Mouse (Mus musculus) urinary bladder, adult 18-20 months (tissue): ENCODE data around the gene Gna13.

Experiments
- DNase-seq, 2 experiments: peaks; one replicate each; pipeline ENCODE4 v3.0.0; 2022; ENCODE audit warnings: low spot score in 2 of 2, mixed read lengths in 2 of 2

Gna13 gene

GRCm38 (mm10) chr11:109375412-109375811, 12.8 kb downstream of the Gna13 start:
- DNase-seq = no peak

DNA sequence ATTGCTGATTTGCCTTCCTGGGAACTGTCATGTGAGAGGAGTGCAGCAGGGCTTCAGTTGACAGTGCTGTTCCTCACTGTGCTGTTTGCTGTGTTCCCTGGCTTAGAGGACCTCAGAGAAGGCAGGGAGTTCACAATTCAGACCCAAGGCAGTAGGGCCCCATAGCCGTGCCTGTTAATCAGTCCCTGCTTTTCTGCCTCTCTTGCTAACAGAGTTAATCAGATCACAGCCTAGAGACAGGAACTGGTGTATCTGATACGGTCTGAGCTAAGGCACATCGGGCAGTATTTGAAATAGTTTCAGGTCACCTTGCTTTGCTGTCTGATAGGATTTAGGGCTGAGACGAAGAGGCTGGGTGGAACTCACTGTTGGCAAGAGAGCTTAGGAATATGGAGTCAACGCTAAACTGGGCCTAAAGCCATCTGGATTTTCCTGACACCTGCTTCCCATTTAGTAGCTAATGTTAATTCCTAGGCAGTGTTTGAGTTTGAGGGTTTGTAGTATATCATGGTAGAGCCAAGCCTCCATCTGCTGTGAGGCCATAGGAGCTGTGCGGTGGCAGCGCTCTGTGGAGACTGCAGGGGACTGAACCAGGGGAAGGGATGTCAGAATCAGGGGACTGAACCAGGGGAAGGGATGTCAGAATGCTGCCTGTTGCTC, 14.0 kb downstream of the Gna13 start:
- no peak for DNase-seq

DNA sequence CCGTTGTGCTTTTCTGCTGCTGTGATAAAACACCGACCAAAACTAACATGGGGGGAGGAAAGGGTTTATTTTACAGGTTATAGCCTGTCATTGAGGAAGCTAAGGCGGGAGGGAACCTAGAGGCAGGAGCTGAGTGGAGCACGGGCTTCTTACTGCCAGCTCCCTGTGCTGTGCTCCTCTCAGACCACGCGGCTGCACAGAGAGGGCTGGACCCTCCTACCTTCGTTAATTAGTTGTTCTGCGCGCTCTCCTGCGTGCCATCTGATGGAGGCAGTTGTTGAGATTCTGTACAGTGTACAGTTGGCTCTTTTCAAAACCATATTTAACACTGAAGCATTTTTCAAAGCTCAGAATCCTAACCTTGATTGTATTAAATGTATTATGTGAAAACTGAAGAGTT, 14.8 kb downstream of the Gna13 start:
- no peak for DNase-seq

DNA sequence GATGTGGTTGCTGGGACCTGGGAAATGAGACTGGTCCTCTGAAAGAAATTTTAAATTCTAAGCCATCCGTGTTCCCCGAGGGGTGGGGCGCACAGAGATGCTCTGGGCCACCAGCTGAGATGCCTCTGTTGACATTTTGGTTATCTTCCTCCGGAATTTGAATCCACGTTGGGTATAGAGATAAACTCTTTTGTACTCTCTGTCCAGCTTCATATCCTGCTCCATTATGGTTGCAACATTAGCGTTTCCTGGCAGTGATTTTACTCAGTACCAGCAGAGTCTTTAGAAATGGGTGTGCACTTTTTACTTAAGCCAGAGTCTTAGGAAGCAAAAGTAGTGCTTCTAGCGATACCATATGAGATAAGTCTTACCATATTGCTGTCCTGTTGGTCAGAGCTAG, 15.4 kb downstream of the Gna13 start:
- no peak for DNase-seq

DNA sequence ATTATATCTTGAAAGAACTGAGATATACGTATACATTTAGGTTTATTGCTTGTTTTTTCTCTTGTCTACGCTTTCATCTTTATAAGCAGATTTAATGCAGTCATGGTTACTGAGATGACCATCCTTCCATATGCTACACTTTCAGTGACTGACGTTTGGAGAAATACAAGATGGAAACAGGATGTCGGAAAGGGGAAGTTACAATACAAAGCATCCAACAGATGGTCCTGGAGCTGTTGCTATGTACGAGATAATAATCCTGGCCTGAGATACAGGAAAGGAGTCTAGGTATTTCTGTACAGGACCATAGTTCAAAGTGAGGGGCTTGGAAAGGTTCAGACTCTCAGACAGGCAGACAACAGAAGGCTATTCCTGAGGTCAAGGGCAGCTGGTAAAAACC, 18.0 kb downstream of the Gna13 start:
- DNase-seq = no peak

DNA sequence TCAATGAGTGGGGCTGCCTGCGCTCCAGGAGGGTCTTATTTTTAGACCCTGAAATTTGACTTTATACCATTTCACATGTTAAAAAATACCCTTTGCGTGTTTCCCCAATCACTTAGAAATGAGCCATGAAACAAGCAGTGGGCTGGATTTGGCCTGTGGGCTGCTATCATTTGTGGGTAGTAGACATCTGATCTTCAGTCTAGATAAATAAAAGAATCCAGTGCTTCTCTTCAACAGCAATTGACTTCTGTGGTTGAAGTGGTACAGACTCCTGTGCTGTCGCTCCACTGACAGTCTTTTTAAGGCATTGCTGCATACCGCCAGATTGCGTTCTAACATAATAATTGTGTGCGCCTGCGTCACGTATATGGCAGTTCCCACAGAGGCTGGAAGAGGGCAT, 22.7 kb downstream of the Gna13 start:
- DNase-seq = no peak

DNA sequence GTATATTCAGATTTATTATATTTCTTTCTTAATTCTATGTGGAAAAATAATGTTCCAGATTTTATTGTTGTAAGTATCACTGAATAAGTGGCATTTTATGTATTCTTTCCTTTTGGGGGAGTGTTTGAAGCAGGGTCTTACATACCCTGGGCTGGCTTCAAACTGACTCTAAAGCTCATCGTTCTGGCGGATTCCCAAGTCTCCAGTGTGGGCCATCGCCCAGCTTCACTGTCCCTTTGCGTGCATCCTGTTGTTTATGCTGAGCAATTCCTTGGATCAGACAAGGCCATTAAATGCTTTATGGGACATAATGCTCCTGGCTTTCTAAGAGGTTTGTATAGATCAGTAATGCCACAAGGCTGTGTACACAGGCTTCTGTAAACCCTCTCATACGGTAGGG, 26.4 kb downstream of the Gna13 start:
- DNase-seq = no peak

- DNase-seq = no peak
Measured at GRCm38 (mm10) chr11:109391200-109391599, 28.6 kb downstream of the Gna13 start.

DNA sequence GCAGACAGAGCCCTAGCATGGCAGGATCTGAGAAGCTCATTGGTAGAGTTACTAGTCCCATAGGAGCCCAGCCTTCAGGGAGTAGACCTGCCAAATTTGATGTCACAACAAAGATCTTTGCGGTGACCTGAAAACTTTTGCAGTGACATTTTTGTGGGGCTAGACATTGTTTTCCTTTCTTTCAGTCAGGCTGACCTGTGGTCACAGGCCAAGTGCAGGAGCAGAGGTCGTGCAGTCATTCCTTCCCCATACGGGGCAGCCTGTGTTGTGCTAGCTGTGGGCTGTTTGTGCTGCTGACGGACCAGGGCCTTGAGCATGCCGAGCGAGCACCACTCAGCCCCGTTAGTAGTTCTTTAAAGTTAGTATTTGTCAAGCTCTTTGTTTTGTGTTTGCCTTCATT, 29.1 kb downstream of the Gna13 start:
- no peak for DNase-seq

GRCm38 (mm10) chr11:109392601-109393000, 30.0 kb downstream of the Gna13 start:
- no peak for DNase-seq

DNA sequence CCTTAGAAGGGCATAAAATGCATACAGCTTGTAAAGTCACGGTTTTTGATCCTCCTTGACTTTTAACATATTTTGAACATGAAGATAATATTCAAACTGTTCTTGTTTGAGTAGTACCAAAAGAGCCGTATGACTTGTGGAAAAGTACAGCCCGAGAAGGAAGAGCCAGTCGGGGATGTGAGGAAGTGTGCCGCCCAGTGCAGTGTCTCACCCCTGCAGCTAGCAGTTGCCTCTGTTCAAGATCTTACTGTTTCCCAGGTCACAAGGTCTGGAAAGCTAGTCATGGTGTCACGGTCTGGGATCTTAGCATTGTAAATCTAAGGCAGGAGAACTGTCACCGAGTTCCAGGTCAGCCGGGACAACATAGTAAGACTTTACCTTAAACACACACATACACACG, 32.1 kb downstream of the Gna13 start:
- DNase-seq = no peak

- DNase-seq = no peak
Measured at GRCm38 (mm10) chr11:109395291-109395690, 32.7 kb downstream of the Gna13 start.

- no peak for DNase-seq
Measured at GRCm38 (mm10) chr11:109406431-109406830, 43.8 kb downstream of the Gna13 start.

DNA sequence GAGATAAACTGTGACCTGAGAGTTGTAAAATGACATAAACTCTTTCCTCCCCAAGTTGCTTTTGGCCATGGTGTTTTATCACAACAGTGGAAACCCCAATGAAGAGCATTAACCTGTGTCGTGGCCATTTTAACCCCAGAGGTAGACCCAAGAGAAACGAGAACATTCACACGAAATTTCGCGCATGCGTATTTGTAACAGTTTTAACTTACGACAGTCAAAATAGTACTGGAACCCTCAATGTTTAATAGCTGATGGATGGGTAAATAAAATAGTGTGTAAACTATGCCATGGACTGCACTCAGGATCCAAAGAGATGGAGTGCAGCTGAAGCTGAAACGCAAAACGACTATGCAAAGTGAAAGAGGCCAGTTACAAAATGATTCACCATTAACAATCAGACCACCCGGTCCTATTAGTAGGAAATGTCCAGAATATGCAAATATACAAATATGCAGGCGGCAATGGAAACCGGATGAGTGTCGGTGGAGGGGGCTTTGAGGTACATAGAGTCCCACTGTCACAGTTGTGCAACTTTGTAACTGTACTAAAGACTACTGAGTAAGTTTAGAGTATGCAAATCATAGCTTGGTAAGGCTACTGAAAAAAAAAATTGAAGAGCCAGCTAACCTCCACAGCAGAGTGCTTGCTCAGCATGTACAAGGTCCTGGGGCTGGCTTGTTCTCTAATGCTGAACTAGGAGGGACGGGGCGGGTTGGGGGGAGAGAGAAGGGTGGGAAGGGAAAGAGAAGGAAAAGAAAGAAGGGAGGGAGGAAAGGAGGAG, 47.8 kb downstream of the Gna13 start:
- no peak for DNase-seq

DNA sequence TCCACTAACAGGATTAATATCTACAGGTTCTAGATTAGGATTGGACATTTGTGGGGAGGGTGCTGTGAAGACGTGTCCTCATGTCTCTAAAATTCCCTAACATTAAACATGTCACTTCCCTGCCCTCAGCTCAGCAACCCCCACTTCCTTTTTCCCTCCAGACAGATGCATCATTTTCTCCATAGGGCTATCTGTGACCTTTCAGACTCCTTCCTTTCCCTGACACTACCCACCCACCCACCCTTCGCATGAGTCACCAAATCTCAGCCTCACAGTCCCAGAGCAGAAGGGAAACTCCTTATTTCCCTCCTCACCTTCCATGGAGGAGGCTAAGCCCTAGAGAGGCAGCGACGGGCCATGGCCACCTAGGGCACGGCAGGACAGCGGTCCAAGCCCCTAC, 51.0 kb downstream of the Gna13 start, which contains the start of gene 9930022D16Rik:
Gene 9930022D16Rik, plus strand, starts transcription at position 301 of the 400 bp plus-strand sequence.
- DNase-seq = no peak

DNA sequence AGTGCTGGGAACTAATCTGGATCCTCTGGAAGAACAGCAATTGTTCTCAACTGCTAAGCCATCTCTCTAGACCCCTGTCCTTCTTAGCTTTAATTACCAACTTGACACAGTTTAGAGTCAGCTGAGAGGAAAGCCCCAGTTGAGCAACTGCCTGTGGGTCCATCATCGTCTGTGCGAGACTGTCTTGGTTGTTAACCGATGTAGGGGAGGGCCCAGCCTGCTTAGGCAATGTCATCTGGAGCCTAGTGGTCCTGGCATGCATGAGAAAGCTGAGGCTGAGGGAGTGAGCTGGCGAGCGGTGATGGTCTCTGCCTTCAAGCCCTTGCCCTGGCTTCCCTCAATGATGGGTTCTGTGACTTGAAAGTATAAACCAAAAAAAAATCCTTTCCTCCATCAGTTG, 52.2 kb downstream of the Gna13 start:
- DNase-seq = no peak

GRCm38 (mm10) chr11:109416709-109417420, 54.2 kb downstream of the Gna13 start:
- no peak for DNase-seq

DNA sequence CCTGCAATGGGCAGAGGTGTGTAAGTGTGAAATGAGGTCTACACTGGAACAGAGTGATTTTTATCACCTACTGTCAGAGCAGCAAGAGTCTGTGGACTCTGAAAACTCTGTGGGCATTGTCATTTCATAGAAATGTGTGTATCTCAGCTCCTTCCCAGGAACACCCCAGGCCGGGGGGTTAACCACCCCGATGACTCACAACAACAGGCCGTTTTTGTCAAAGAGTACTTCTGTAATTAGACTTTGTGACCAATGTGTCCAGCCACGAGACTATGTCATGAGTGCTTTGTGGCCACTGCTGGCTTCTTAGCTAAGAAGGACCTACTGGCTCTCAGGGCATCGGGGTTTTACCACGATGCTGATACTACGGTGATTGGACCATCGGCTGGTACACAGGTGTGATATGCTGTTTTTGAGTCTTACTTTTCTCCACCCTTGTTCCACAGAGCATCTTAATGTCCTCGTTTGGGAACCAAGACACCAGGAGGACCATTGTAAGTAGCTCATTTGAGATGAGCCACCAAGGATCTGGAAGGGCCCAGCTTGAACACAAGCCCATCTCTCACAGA, 54.9 kb downstream of the Gna13 start:
- DNase-seq = no peak

DNA sequence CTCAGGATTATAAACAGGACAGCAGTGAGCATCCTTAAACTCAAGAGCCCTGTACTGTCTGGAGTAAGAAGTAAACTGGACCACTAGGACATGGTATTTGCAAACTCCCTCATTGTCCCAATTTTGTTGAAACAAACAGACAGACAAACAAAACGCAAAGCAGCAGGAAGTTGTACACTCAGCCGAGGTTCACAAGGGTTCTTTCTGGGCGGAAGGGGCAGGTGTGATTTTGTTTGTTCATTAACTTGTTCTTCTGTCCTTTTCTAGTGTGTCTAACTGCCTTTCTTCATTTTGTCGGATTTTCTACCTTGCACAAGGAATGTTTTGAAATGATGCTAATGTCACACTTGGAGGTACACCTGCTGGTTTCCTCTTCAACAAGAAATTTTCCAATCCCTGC, 56.8 kb downstream of the Gna13 start:
- DNase-seq = no peak

DNA sequence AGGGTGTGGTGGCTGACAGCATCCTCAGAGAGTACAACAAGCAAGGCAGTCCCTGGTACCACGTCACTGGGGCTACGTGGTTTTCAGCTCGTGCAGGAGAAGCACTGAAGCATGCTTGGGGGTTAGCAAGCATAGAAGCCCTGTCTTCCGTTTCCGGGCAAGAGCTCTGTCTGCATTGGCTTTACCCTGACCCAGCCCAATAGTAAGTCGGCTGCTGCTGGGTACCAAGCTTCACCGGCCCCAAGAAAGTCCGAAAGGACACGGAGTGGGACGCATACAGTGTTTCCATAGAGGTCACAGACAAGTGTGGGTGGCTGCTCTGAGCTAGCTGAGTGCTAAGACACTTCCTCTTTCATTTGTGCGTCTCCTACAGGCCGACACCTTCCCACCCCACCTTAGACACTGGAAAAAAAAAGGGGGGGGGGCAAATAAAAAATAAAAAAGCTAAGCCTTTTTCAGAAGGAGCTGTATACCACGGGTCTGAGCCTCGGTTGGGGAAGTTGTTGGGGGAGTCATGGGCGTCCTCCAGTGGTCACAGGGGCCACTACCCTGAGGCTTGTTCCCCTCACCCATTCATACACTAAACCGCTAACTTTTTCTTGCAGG, 57.4 kb downstream of the Gna13 start:
- no peak for DNase-seq

DNA sequence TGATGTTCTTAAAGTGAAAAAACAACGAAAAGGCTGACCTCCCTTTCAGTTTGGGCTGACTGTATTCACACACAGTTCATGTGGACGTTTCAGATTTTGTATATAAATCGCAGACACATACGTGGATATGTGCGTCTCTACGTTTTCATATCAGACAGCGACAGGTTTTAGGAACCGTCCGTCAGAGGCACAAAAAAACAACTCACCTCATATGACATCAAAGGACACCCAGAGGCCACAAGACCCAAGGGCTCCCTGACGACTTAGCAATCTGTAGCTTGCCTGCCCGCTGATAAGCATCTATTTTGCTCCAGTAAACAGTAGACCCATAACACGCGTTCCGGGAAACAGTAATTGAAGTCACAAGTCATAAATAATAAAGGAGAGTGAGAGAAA, 57.9 kb downstream of the Gna13 start:
- DNase-seq = no peak

GRCm38 (mm10) chr11:109421205-109421604, 58.6 kb downstream of the Gna13 start:
- DNase-seq = no peak
